Mouse (Mus musculus) pancreas, adult 10 weeks (tissue): ENCODE results near the gene Ppp4c. TPM values are rescaled to one million over a fixed set of nuclear protein-coding genes. Genes with fewer than 3 reads are reported as not detected.

Experiments used
- polyA plus RNA-seq: library from polyadenylated mRNA; stranded (reverse); fragments of 350-450 nt; fragmentation: Illumina TruSeq; extraction: RNeasy Lipid Tissue Mini Kit (QIAGEN cat#74804); gene quantifications from one replicate; pipeline ENCODE4 v1.2.3, GENCODE M21; 2015; ENCODE audit warnings: low read depth, low replicate concordance; ENCODE audit not compliant: insufficient read depth

Ppp4c gene
- polyA plus RNA-seq = 30.4 TPM

DNA sequence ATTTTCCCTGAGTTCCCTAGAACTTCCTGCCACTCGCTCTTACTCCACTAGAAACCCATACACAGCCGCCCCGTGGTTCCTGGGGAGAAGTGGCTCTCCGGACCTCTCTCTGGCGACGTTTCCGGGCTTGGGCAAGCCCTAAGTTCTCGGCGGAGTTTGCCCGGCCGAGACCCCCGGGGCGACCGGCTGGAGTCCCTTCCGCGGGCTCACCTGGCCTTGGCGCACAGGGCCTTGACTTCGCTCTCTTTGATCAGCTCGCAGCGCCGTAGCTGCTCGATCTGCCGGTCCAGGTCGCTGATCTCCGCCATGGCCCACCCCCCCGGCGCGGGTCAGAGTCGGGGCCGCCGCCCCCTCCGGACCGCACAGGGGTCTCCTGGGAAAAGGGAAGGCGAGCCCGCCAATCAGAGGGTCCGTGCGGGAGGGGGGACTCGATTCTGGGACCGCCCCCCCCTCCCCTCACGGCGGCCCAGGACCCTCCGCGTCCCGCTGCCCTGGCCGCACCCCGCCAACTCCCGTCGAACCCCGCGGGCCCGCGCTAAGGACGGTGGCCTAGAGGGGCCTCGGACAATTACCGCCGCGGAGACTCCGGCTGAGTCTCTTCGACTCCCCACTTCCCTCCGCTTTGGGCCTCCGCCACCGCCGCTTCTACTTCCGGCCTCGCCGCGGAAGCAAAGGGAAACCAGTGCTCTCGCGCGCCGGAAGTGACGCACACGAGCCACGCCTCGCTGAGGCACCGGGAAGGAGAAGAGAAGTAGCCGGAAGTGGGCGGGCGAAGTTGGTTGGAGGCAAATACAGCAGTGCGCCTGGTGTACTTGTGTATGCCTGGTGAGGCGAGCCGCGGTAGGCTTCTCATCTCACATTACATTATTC is at the start of gene Ppp4c:
TSS of gene Ppp4c (minus strand) at position 646 of the 870 bp plus-strand sequence.

GRCm38 (mm10) chr7:126831539-126831938 is 39.2 kb upstream of the Ppp4c start, which contains the start of gene 4930451I11Rik:
Gene 4930451I11Rik (minus strand): TSS chr7:126831639.

DNA sequence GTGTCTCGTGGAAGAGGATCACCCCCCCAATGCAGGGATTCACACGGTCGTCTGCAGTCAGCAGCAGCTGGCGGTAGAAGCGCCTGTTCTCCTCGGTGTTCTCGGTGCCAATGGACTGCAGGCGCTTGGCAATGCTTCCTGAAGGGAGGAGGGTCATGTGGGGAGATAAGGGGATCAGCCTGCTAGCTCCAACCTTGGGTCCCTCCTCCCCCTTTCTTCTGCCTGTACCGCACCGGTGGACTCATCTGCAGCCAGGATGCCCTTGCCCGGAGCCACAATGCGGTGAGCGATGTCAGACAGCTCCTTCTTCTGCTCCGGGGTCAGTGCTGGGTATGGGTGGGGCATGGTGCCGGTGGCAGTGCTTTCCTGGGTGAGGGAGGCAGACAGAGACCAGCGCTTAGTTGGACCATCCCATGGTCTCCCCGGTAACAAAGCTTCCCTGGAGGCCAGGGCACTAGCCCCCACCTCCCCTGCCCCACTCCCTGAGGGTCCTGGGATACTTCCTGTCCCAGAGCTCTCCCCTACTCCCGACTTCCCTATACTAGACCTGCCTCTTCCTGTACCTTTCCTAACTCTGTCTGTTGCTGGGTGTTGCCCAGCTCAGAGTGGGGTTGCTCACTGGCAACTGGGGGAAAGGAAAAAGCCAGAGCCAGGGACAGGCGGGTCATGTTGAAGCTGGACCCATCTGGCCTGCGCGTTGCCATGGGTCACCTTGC is 5.3 kb upstream of the Ppp4c start, which contains the start of gene Fam57b:
TSS of gene Fam57b (plus strand) at position 258 of the 716 bp plus-strand sequence.

DNA sequence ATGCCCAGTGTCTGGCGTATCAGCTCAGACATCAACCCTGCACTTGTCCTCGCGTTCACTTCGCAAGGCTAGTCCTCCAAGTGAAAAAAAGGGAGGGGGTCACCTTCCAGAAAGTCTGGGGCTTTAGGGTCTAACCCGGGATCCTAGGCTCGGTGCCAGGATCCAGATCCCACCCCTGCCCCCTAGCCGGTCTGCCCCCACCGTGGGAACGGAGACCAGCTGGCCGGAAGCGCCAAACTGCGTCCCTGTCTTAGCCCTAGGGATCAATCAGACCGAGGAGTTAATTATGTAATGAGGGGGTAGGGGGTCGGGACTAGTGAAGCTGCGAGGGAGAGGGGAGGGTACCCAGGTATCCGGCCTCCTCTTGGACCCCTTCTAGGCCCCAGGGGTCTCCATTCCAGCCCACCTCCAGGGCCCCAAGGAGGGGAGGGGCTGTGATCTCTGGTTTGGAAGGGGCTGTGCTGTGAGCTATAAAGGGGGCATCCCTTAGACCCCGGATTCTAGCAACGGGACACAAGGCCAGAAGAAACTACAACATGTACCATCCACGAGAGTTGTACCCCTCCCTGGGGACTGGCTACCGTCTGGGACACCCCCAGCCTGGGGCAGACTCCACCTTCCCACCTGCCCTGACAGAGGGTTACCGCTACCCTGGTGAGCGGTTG is 11.2 kb downstream of the Ppp4c start, which contains the start of gene Tbx6:
TSS of gene Tbx6 (plus strand) at position 513 of the 665 bp plus-strand sequence.

DNA sequence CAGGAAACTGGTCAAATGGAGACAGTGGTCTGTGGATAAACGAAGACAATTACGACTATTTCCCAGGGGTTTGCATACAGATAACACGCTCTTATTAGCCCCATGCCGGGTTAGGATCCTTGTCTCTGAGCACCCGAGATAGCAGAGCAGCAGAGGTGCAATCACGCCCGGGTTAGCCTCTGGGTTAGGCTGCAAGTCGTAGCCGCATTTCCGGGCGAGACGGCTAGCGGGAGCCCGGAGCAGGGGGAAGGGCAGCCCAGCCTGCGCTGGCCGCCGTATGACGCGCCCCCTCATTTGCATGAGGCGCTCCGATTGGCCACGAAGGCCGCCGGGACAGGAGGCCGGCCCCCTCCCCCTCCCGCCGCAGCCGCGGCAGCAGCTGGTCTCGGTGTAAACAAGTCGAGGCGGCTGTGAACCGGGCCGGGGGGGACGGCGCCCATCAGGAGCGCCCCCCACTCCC is 15.7 kb downstream of the Ppp4c start, which contains the start of gene Ypel3:
TSS of gene Ypel3 (plus strand) at position 358 of the 460 bp plus-strand sequence.

DNA sequence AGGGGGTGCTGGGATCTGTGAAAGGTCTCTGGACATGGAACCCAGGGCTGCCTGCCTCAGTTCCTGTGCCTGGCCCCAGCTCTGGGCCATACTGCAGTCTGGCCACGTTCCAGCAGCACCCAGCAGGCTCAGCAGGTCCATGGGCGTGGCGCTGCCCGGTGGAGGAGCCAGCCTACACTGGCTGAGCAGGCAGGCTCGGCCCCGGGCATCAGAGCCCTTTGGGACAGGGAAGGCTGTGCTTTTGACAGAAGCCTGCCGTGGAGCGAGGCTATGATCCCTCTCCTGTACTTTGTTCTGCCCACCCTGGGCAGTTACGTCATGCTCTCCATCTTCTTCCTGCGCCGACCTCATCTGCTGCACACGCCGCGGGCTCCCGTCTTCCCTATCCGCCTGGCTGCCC is 26.1 kb downstream of the Ppp4c start, which contains the start of gene Gdpd3:
TSS of gene Gdpd3 (plus strand) at position 134 of the 400 bp plus-strand sequence.

GRCm38 (mm10) chr7:126759050-126759671 is 33.1 kb downstream of the Ppp4c start, which contains the start of gene Mapk3:
Gene Mapk3 (plus strand): TSS chr7:126759601.

Other genes starting within 250 kb of the Ppp4c start
- 22.8 TPM for gene Eif3c, start 226.1 kb downstream of the Ppp4c start, polyA plus RNA-seq
- gene Apobr, start 207.6 kb downstream of the Ppp4c start, polyA plus RNA-seq = 1.6 TPM
- 26.6 TPM for gene Cln3, start 206.7 kb downstream of the Ppp4c start, polyA plus RNA-seq
- not detected for gene Il27, start 197.6 kb downstream of the Ppp4c start, polyA plus RNA-seq
- gene Nupr1, start 161.6 kb downstream of the Ppp4c start, polyA plus RNA-seq = 3,774 TPM
- gene Sgf29, start 143.2 kb downstream of the Ppp4c start, polyA plus RNA-seq = 23.8 TPM
- 32.4 TPM for gene Sult1a1, start 116.1 kb downstream of the Ppp4c start, polyA plus RNA-seq
- gene Bola2, start 97.1 kb downstream of the Ppp4c start, polyA plus RNA-seq = 43.5 TPM
- 3.1 TPM for gene Slx1b, start 96.7 kb downstream of the Ppp4c start, polyA plus RNA-seq
- gene Coro1a, start 84.7 kb downstream of the Ppp4c start, polyA plus RNA-seq = 7.3 TPM
- gene Mapk3, start 32.9 kb downstream of the Ppp4c start, polyA plus RNA-seq = 50.5 TPM
- gene Gdpd3, start 26.2 kb downstream of the Ppp4c start, polyA plus RNA-seq = 2.5 TPM
- gene Ypel3, start 15.5 kb downstream of the Ppp4c start, polyA plus RNA-seq = 86.3 TPM
- 1.9 TPM for gene Tbx6, start 11.0 kb downstream of the Ppp4c start, polyA plus RNA-seq
- gene Fam57b, start 5.2 kb upstream of the Ppp4c start, polyA plus RNA-seq = 3.8 TPM
- not detected for gene 4930451I11Rik, start 39.1 kb upstream of the Ppp4c start, polyA plus RNA-seq
- not detected for gene Doc2a, start 54.9 kb upstream of the Ppp4c start, polyA plus RNA-seq
- 4.6 TPM for gene Hirip3, start 69.5 kb upstream of the Ppp4c start, polyA plus RNA-seq
- gene Ino80e, start 69.9 kb upstream of the Ppp4c start, polyA plus RNA-seq = 12.9 TPM
- gene Taok2, start 92.2 kb upstream of the Ppp4c start, polyA plus RNA-seq = 31.1 TPM
- gene Tmem219, start 130.4 kb upstream of the Ppp4c start, polyA plus RNA-seq = 29.4 TPM
- 3.6 TPM for gene Kctd13, start 136.4 kb upstream of the Ppp4c start, polyA plus RNA-seq
- 3.6 TPM for gene Asphd1, start 157.1 kb upstream of the Ppp4c start, polyA plus RNA-seq
- 17.7 TPM for gene Sez6l2, start 158.1 kb upstream of the Ppp4c start, polyA plus RNA-seq
- gene Cdipt, start 183.4 kb upstream of the Ppp4c start, polyA plus RNA-seq = 28.6 TPM
- gene Cdiptos, start 183.6 kb upstream of the Ppp4c start, polyA plus RNA-seq = 1.6 TPM
- 10.7 TPM for gene Mvp, start 222.1 kb upstream of the Ppp4c start, polyA plus RNA-seq
- gene Pagr1b, start 224.0 kb upstream of the Ppp4c start, polyA plus RNA-seq = not detected
- 17.2 TPM for gene Pagr1a, start 224.9 kb upstream of the Ppp4c start, polyA plus RNA-seq
- 3.3 TPM for gene Gm42742, start 228.6 kb upstream of the Ppp4c start, polyA plus RNA-seq
- gene Prrt2, start 228.7 kb upstream of the Ppp4c start, polyA plus RNA-seq = 0.76 TPM
- 33.7 TPM for gene Maz, start 234.5 kb upstream of the Ppp4c start, polyA plus RNA-seq
- 0.39 TPM for gene Kif22, start 250.0 kb upstream of the Ppp4c start, polyA plus RNA-seq